Mouse (Mus musculus) spleen, adult 2 months (tissue): Measurements from ENCODE around the gene Trim13.

Source experiments
- CTCF ChIP-seq: fragments of 200-500 bp; IDR thresholded peaks from 2 replicates; pipeline ENCODE4 v1.5.1; 2011; ENCODE audit warnings: mild to moderate bottlenecking, inconsistent platforms; ENCODE audit not compliant: insufficient read depth, insufficient read length, insufficient replicate concordance; ENCODE audit errors: extremely low read depth
- POLR2A ChIP-seq: fragments of 200-500 bp; IDR thresholded peaks from 2 replicates; pipeline ENCODE4 v1.6.1; 2011; ENCODE audit warnings: low read depth, low read length, inconsistent platforms

DNA sequence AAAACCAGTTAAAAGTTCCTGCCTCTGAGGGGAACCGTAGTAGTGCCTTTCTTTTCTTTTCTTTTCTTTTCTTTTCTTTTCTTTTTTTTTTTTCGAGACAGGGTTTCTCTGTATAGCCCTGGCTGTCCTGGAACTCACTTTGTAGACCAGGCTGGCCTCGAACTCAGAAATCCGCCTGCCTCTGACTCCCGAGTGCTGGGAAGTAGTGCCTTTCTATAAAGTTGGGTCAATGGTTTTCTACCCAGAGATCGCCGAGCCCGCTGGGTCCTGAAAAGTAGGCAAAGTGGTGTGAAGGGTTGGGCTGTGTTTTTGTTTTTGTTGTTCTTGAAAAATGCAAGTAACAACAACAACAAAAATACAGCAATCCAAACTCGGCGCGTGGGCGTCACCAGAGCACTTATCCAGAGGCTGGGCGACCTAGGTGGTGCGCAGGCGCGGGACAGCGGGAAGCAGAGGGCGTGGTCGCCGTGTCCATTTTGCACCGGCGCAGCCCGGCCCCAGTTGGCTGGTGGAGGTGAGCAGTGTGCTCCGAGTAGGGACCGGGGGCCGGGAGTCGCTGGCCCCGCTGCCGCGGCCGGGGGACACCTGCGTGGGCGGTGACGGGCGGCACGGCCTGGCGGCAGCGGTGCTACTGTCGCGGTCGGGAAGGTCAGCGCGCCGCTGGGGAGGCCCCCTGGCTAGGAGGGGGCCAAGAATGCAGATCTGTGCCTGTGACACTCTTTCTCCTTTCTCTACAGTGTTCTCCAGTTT lies 1.2 kb downstream of the Trim13 start:
- TF ChIP-seq POLR2A (no peak), CTCF (no peak)
